Mouse (Mus musculus): ENCODE measurements around the gene Pkdrej. TPM values are rescaled to one million over a fixed set of nuclear protein-coding genes. Genes with fewer than 3 reads are reported as not detected.

Pkdrej gene
- 0.07 and 0.11 TPM in 2 replicates for polyA plus RNA-seq (2012; rRNA removed)

GRCm38 (mm10) chr15:85821203-85822010 lies at the start of gene Pkdrej:
Gene Pkdrej (minus strand): TSS chr15:85821734.

GRCm38 (mm10) chr15:85859490-85860031 lies 38.0 kb upstream of the Pkdrej start, which contains the start of gene Gtse1:
Gene Gtse1 (plus strand): TSS chr15:85859745.

GRCm38 (mm10) chr15:85831954-85832590 lies 10.5 kb upstream of the Pkdrej start, which contains the start of gene Ttc38:
Gene Ttc38 (plus strand): TSS chr15:85832306.

GRCm38 (mm10) chr15:85811535-85812277 lies 9.8 kb downstream of the Pkdrej start, which contains the start of gene Cdpf1:
Gene Cdpf1 (minus strand): TSS chr15:85811697.

Other genes with a start within 250 kb of the Pkdrej start
- gene Wnt7b, start 239.3 kb downstream of the Pkdrej start, polyA plus RNA-seq (2012; rRNA removed): 31.3 and 32.7 TPM in 2 replicates
- gene Ppara, start 86.8 kb downstream of the Pkdrej start, polyA plus RNA-seq (2012; rRNA removed): 0.20 and 0.58 TPM in 2 replicates
- gene Cdpf1, start 10.0 kb downstream of the Pkdrej start, polyA plus RNA-seq (2012; rRNA removed): 15.3 and 15.5 TPM in 2 replicates
- 2.2 and 3.5 TPM in 2 replicates for gene Ttc38, start 10.6 kb upstream of the Pkdrej start, polyA plus RNA-seq (2012; rRNA removed)
- 34.7 and 37.0 TPM in 2 replicates for gene Gtse1, start 38.0 kb upstream of the Pkdrej start, polyA plus RNA-seq (2012; rRNA removed)
- 53.7 and 60.2 TPM in 2 replicates for gene Trmu, start 57.6 kb upstream of the Pkdrej start, polyA plus RNA-seq (2012; rRNA removed)
- 9.7 and 12.7 TPM in 2 replicates for gene Celsr1, start 212.0 kb upstream of the Pkdrej start, polyA plus RNA-seq (2012; rRNA removed)
- gene Gramd4, start 236.0 kb upstream of the Pkdrej start, polyA plus RNA-seq (2012; rRNA removed): 23.2 and 23.7 TPM in 2 replicates

All from central nervous system, embryonic 11.5 days (tissue).